Mouse (Mus musculus) lung, embryonic 16.5 days (tissue): ENCODE measurements around the gene Nom1. TPM values are rescaled to one million over a fixed set of nuclear protein-coding genes. Genes with fewer than 3 reads are reported as not detected.
"Not testable (repeated sequence)": the region's sequence is repeated elsewhere in the genome, so short reads cannot be mapped to it uniquely, and the experiment has no call there.

Source experiments
- ATAC-seq: fragments of 200-750 bp; cut with Nextera tagmentation; 2 replicates; pipeline ENCODE4 v1.8.0; 2017; ENCODE audit warnings: low read depth, mild to moderate bottlenecking, moderate library complexity
- H3K27ac ChIP-seq: fragments of 300-500 bp; sonication (generic); 2 replicates; pipeline ENCODE4 v1.5.1; 2014; ENCODE audit warnings: mild to moderate bottlenecking, control low read depth, low read length
- H3K27me3 ChIP-seq: fragments of 300-500 bp; sonication (generic); 2 replicates; pipeline ENCODE4 v1.6.1; 2014; ENCODE audit warnings: low read depth, low read length, mixed read lengths; ENCODE audit not compliant: control insufficient read depth, insufficient read depth
- H3K36me3 ChIP-seq: fragments of 300-500 bp; sonication (generic); 2 replicates; pipeline ENCODE4 v1.6.1; 2014; ENCODE audit warnings: low read length; ENCODE audit not compliant: control insufficient read depth, insufficient read depth
- H3K4me1 ChIP-seq: fragments of 300-500 bp; sonication (generic); replicated peaks from 2 replicates; pipeline ENCODE4 v1.6.1; 2014; ENCODE audit warnings: low read length, mixed read lengths; ENCODE audit not compliant: control insufficient read depth, insufficient read depth
- H3K4me2 ChIP-seq: fragments of 300-500 bp; sonication (generic); 2 replicates; pipeline ENCODE4 v1.6.1; 2014; ENCODE audit warnings: low read depth, low read length, control low read depth
- H3K4me3 ChIP-seq: fragments of 300-500 bp; sonication (generic); 2 replicates; pipeline ENCODE4 v1.5.1; 2014; ENCODE audit warnings: mild to moderate bottlenecking, low read length, control low read depth
- H3K9ac ChIP-seq: fragments of 300-500 bp; sonication (generic); 2 replicates; pipeline ENCODE4 v1.6.1; 2014; ENCODE audit warnings: low read length, control low read depth
- H3K9me3 ChIP-seq: fragments of 300-500 bp; sonication (generic); 2 replicates; pipeline ENCODE4 v1.6.1; 2016; ENCODE audit warnings: low read length; ENCODE audit not compliant: control insufficient read depth
- WGBS: fragments of 180-500 bp; shearing (Covaris S2); extraction: QIAGEN DNeasy Blood & Tissue Kit; methylation state at CpG from one replicate; pipeline ENCODE4 v1.1.7; 2014; 5-methylcytosine and 5-hydroxymethylcytosine counted together
- polyA plus RNA-seq: library from polyadenylated mRNA; unstranded; fragments of >200 nt; fragmentation: Nextera tagmentation; extraction: Ambion mirVana; gene quantifications from 2 replicates; pipeline ENCODE4 v1.2.1, GENCODE M21; 2015

Gene Nom1
- polyA plus RNA-seq = 24.7 and 25.0 TPM in 2 replicates

DNA sequence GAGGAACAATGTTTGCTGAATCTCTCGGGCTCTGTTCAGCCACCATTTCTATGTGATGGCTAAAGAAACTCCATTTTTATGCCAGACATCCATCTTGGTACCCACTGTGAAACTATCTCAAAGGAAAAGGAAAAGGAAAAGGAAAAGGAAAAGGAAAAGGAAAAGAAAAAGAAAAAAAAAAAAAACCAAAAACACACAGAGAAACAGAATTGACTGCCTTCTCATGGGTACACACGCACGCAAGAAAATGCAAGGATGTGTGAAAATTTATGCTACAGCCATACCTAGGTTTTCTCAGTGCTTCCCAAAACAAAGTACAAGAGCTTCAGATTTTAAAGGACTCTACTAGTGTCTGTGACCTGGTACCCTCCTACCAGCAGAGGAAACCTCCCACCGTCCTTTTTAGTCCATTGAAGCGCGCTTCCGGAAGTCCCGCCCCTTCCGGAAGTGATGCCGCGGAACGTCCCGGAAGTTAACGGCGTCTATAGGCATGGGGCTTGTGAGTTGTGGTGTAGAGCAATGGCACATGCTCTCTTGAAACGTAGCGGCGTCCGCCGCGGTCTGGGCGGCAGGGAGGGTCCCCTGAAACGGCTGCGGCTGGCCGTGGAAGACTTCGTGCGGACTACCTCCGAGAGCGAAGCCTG is at the start of gene Nom1:
Gene Nom1, plus strand, starts transcription at position 437 of the 644 bp plus-strand sequence.
- Histone ChIP-seq H3K4me3 (peak within 1 kb of the TSS; percentile 96), H3K27me3 (no peaks in the 10 kb centered on the region; the same call in 1 of the 2 replicates), H3K4me1 (peaks cover 16% of the 10 kb centered on the region), H3K36me3 (peaks cover 17% of the 10 kb centered on the region), H3K9me3 (no peaks in the 10 kb centered on the region), H3K27ac (peak within 1 kb of the TSS; percentile 69), H3K4me2 (peak within 1 kb of the TSS; percentile 73), H3K9ac (peak within 1 kb of the TSS; percentile 88)
- peak; percentile 98 for ATAC-seq
- WGBS = 4% methylated on average over 29 of the region's 29 CpGs

DNA sequence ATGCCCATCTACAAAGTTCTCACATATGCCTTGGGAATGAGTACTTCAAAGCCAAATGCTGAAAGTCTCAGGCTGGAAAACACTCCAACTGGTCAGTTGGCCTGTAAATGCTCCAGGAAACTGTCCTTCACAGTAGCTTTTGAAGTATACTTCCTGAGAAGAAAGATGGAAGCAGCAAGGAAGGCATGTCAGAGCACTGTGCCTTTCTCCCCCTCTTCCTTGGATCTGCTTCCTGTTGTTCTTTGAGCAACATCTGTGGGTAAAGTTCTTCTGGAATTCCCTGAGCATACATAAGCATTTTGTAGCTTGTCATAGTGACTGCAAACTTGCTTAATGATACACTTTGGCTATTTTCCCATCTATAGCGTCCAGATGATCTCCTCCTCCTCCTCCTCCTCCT is 46.9 kb upstream of the Nom1 start:
- H3K4me2 ChIP-seq = no peak overlapping the region
- ATAC-seq = peak; percentile 28; the same call in 1 of the 2 replicates
- no peaks in the 10 kb centered on the region for H3K27me3 ChIP-seq
- H3K4me1 ChIP-seq = peaks cover 15% of the 10 kb centered on the region
- H3K27ac ChIP-seq = peak overlapping the region; percentile 85
- H3K9ac ChIP-seq = no peak overlapping the region
- WGBS = 0% methylated on average over 1 of the region's 1 CpGs
- no peak overlapping the region for H3K4me3 ChIP-seq
- no peaks in the 10 kb centered on the region for H3K36me3 ChIP-seq
- no peaks in the 10 kb centered on the region for H3K9me3 ChIP-seq

DNA sequence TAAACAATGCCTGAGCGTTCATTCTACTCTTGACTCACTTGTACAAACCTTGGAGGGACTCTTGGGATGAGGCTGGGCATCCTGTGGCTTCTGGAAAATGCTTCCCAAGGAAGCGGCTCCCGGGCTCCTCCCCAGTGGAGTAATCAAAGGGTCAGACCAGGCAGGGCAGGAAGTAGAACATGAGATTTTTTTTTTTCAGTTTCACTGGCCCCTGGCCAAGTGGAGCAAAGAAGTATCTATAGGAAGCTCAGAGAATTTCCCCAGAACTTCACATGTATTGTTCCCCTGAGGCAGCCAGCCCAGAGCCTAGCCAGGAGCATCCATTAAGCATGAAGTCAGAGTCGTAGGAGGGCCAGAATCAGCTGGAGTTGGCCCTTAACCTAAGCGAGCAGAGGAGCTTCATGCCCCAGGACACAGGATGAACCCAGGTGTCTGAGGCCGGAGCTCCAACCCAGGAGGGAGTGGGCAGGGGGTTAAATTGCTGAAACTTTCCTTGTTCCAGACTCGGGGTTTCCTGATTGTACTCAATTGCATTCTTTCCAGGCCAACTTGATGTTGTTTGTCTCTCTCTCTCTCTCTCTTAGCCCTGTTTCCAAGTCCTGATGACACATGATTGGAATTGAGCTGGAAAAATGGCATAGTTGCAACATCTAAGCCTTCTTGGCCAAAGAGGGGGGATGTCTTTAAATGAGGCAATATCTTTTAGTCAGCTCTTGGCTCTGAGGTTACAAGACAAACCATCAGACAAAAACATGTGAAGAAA is 46.1 kb upstream of the Nom1 start:
- peak overlapping the region; percentile 85 for H3K27ac ChIP-seq
- H3K4me2 ChIP-seq = peak overlapping the region; percentile 26
- WGBS = 18% methylated on average over 7 of the region's 7 CpGs

DNA sequence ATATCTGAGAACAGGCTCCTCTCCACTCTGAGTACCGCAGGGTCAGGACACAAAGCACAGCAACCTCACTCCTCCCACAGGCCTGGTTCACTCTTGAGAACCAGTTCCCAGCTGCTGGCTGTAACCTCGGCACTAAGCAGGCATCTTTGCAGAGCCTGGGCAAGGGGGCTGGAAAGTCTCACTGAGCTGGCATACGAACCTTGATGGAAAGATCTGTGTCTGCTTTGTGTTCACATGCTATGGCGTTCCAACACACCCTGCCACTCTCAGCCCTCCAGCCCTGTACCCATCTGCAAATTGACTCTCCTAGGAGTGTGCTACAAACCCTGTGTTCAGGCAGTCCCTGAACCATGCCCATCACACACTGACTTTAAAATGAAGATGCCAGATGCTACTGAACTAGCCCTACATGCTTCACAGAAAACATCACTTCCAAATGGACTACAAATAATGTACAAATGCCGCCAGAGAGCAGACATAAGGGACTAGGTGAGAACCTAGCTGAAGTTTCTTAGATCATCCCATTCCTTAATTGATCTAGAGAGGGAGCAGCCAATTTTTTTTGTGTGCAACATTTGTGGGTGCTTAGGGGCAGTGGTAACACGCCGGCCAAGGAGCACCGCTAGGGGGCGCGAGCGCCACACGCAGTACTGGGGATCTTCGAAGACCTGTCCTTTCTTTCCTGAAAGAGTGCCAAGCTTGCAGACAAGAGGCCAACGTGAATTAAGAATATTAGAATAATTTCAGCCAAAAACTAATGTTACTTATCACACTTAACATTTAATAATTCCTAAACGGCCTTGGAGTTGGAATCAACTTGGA is 45.3 kb upstream of the Nom1 start:
- Histone ChIP-seq H3K27ac (peak overlapping the region; percentile 4; the same call in 1 of the 2 replicates), H3K4me3 (no peak overlapping the region), H3K36me3 (no peaks in the 10 kb centered on the region), H3K27me3 (no peaks in the 10 kb centered on the region), H3K4me2 (no peak overlapping the region), H3K4me1 (peaks cover 15% of the 10 kb centered on the region), H3K9ac (no peak overlapping the region), H3K9me3 (no peaks in the 10 kb centered on the region)
- peak; percentile 7; the same call in 1 of the 2 replicates for ATAC-seq
- WGBS = 16% methylated on average over 15 of the region's 15 CpGs

More for the DNA sequence above, 46.1 kb upstream of the Nom1 start:
- Histone ChIP-seq H3K4me1 (peaks cover 15% of the 10 kb centered on the region), H3K4me3 (no peak overlapping the region), H3K36me3 (no peaks in the 10 kb centered on the region), H3K27me3 (no peaks in the 10 kb centered on the region), H3K9me3 (no peaks in the 10 kb centered on the region), H3K9ac (peak overlapping the region; percentile 27; the same call in 1 of the 2 replicates)
- peak; percentile 88 for ATAC-seq

DNA sequence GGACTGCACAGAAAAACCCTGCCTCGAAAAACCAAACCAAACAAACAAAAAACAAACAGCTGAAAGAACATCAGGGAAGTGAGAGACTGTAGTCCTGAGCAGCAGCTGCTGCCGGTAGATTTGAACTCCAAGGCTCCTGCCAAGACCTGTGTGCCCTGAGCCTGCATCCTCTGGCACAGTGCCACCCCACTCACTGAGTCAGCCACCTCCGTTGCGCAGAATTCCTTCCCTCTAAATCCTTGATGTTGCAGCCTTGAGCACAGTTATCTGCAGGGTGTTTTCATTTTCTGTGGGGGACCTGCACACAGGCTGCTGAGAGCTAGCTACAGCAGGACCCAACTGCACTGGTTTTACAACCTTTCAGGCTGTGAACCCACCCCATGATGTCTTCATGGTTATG is 36.0 kb upstream of the Nom1 start:
- H3K36me3 ChIP-seq = no peaks in the 10 kb centered on the region
- H3K4me1 ChIP-seq = no peaks in the 10 kb centered on the region
- ATAC-seq = no peak
- H3K4me2 ChIP-seq = no peak overlapping the region
- H3K4me3 ChIP-seq = no peak overlapping the region
- H3K9ac ChIP-seq = no peak overlapping the region
- no peaks in the 10 kb centered on the region for H3K27me3 ChIP-seq
- 40% methylated on average over 4 of the region's 4 CpGs for WGBS
- H3K27ac ChIP-seq = no peak overlapping the region
- H3K9me3 ChIP-seq = no peaks in the 10 kb centered on the region

DNA sequence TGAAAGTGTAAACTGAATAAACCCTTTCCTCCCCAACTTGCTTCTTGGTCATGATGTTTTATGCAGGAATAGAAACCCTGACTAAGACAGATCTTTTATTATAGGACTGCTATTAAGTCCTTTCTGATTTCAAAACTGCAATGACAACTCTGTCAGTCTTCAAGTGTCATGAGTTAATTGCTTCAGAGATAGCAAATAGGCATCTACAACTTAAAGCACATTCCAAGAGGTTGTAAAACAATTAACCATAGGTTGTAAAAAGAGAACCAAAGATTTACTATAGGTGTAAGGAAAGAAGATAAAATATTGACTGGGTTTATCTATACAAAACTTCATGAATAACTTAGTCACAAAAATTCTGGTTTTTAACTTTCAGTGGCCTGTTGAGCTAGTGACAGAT is 23.6 kb upstream of the Nom1 start:
- Histone ChIP-seq H3K27me3 (no peaks in the 10 kb centered on the region), H3K36me3 (no peaks in the 10 kb centered on the region), H3K4me2 (no peak overlapping the region), H3K27ac (no peak overlapping the region), H3K4me1 (no peaks in the 10 kb centered on the region), H3K9me3 (no peaks in the 10 kb centered on the region), H3K4me3 (no peak overlapping the region), H3K9ac (no peak overlapping the region)
- no peak for ATAC-seq

DNA sequence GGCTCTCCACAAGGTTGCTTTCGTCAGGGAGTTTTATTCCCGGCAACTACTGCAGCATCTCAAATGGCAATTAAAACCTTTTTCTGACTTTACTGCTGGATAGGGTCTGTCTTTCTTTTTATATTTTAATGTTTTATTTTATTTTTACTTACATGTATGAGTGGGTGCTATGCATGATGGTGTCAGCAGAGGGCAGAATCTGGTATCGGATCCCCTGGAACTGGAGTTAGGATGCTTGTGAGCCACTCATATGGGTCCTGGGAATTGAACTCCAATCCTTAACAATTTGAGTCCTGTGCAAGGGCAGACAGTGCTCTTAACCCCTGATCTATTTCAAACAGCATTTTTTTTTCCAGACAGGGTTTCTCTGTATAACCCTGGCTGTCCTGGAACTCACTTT is 21.4 kb upstream of the Nom1 start:
- Histone ChIP-seq H3K9me3 (no peaks in the 10 kb centered on the region), H3K36me3 (no peaks in the 10 kb centered on the region), H3K4me1 (no peaks in the 10 kb centered on the region), H3K4me3 (no peak overlapping the region), H3K27me3 (no peaks in the 10 kb centered on the region), H3K4me2 (no peak overlapping the region), H3K9ac (no peak overlapping the region), H3K27ac (no peak overlapping the region)
- 78% methylated on average over 3 of the region's 3 CpGs for WGBS
- ATAC-seq = no peak

DNA sequence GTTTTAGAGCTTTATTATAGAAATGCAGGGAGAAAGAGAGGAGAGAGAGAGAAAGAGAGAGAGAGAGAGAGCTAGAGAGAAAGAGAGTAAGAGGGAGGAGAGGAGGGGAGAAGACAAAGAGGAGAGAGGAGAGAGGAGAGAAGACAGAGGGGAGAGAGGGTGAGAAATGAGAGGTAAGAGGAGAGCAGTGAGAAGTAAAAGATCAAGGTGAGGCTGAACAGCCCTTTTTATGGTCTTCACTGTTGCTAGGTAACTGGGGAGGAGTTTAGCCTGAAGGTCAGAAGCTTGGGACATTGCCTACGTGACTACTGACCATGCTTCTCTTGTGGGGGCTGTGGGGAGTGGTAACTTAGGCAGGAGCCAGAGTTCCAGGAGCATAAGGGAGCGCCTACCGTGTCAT is 11.1 kb upstream of the Nom1 start:
- H3K36me3 ChIP-seq, H3K27ac ChIP-seq: not testable (repeated sequence)
- WGBS = 38% methylated on average over 3 of the region's 3 CpGs

DNA sequence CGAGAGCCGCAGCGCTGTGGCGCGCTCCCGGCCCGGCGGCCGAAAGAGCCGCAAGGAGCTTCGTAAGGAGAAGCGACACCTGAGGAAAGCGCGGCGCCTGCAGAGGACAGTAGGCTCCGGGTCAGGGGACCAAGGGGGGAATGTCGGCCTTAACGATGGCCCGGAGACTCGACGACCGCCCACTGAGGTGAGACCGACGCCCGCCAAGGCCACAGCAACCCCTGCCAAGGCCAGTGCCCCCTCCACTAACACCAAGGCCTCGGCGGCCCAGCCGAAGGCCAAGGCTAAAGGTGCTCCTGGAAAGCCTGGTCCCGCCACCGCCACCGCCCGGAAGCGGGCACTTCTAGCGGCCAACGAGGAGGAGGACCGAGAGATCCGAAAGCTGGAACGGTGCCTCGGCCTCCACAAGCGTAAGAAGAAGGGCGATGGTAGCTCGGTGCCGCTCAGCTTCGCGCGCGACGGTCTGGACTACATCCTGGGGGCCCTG is 451 bp downstream of the Nom1 start:
- peak; percentile 64 for ATAC-seq
- WGBS = under 1% methylated on average over 39 of the region's 48 CpGs
- Histone ChIP-seq H3K27ac (peak overlapping the region; percentile 69), H3K4me2 (peak overlapping the region; percentile 73), H3K9ac (peak overlapping the region; percentile 88), H3K9me3 (no peaks in the 10 kb centered on the region), H3K27me3 (no peaks in the 10 kb centered on the region; the same call in 1 of the 2 replicates), H3K4me3 (peak overlapping the region; percentile 96), H3K36me3 (peaks cover 18% of the 10 kb centered on the region), H3K4me1 (peaks cover 16% of the 10 kb centered on the region)

More for the DNA sequence above, 11.1 kb upstream of the Nom1 start:
- H3K9ac ChIP-seq, H3K4me1 ChIP-seq, H3K27me3 ChIP-seq, H3K4me2 ChIP-seq, ATAC-seq, H3K9me3 ChIP-seq, H3K4me3 ChIP-seq: not testable (repeated sequence)
